Mouse (Mus musculus) ovary, postnatal 10 days (tissue): Measurements from ENCODE around the gene Fam102a.

ENCODE experiments used
- DNase-seq: peaks from one replicate; pipeline ENCODE4 v3.0.0; 2022; ENCODE audit warnings: low spot score

Gene Fam102a

DNA sequence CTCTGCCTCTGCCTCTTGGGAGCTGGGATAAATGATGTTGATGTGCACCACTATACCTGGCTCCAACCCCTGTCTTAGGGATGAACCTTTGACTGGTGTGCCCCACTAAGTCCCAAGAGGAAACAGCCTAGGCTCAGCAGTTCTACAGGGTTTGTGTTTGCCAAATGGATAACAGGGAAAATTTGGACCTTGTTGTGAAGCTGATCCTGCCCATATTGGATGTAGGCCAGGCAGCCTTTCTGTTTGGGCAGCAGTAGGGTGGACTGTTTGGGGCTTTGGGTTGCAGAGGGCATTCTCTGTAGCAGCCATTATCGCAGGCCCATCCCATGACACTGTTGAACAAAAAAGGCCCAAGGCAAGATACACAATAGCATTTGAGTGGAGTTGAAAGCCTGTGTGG is 11.8 kb downstream of the Fam102a start:
- no peak for DNase-seq

DNA sequence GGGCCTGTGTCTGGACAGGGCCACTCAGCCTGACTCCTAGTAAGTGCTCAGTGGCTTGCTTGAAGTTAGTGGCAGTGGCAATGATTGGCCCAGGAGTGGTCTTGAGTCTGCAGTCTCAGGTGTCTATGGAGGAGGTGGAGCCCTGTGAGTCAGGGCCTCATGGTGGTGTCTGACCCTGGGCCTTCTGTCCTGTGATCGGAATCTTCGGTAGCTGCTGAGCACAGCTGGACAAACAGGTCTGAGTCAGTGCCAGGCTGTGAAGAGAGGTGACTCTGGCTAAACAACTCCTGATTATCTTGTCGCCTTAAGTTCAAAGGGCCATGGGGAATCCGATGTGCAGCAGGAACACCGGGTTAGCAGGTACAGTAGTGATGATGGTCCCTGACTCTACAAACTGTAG is 12.2 kb downstream of the Fam102a start:
- no peak for DNase-seq

DNA sequence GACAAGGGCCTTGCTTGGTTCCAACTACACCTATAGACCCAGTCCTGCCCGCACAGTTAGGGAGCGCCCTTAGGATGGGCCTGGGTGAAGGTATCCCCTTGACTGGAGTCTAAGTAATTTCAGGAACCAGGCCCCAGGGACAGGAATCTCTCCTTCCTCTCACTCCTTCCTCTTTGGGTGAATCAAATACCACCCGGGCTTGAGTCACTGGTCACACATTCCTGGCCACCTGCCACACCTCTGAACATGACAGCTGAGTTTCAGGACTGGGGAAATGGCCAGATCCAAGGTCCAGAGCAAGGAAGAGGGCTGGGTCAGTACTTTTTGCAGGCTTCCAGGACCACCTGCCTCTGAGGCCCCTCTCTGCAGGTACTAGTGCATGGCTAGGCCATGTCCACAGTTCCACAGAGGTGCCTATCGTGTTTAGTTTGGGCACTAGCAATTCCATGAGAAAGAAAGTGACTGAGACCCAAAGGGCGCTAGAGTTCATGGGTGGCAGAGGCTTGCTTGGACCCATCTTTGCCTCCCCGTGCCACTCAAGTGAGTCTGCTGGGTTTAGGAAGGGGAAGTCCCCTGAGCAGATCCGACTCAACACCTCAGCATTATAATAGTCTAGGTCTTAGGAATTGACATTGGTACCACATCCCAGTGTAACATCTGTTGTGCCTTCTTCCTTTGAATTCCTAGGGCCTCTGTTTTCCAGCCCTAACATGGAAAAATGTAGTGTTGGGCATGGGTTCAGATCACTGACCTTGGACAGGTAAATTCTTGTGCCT is 13.0 kb downstream of the Fam102a start:
- DNase-seq, result no peak

DNA sequence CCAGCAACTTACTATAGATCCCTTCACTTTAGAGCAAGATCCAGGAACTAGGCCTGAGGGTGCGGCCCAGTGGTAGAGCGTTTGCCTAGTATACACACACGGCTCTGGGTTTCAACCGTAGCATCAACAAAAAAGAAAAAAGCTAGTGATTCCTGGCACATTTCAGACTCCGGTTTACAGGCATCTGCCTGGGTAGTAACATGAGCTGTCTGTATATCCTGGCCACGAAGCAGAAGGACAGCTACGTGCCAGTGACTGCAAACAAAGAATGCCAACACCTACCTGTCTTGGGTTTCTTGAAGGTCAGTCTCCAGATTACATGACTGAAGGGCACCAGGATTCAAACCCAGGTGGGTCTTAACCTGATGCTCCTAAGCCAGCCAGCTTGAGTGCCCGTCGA is 14.0 kb downstream of the Fam102a start:
- no peak for DNase-seq

DNA sequence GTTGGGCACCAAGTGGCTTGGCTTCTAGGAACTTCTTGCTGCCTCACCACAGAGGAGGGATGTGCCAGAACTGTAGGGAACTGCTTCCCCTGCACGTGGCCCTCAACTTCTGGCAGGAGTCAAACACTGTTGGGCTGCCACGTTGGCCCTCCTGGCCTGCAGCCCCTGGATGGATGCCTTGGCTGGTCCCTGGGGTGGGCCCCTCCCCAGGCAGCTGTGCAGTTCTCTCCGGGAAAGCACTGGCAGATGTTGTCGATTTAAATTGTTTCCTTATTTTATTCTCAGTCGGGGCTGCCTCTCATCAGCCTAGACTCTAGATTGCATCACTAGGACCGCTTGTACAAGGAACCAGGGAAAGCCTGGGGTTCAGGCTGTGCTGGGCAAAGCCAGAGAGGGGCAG is 14.6 kb downstream of the Fam102a start:
- DNase-seq, result peak; percentile 48

DNA sequence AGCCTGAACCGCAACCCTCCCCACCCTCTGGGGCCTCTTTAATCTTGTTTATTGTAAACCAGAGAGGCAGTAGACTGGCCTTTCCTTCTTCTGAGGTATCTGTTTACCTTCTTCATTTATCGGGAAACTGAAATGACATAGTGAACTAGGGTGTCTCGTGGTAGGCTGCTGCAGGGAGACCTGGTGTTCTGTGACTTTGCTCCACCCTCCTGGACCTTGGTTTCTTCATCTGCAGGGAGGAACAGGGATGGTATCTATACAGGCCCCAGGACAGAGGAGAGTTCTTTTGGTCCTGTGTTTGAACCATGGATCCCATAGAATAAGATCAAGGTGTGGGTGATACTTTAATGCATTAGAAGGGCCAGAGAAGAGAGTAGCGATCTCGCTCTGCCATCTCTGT is 16.1 kb downstream of the Fam102a start:
- DNase-seq, result no peak

DNA sequence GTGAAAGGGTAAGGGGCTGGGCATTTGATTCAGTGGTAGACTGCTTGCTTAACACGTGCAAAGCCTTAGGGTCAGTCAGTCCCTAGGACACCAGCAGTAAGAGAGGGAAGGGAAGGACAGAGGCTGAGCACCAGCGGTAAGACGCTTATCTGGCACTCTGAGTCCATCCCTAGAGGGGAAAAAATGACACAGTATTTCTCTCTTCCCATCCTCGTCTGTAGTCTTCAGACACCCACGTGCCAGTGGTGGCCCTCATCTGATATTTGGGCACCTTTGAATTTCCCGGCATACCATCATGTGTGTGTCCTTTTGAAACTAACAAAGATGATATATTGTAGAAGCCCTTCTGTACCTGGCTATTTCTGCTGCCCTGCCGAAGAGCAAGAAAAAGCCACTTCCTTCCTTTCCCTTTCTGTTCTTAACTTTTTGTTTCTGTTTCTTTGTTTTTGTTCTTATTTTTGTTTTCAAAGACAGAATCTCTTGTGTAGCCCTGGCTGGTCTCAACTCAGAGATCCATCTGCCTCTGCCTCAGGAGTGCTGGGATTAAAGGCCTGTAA is 18.5 kb downstream of the Fam102a start:
- no peak for DNase-seq

DNA sequence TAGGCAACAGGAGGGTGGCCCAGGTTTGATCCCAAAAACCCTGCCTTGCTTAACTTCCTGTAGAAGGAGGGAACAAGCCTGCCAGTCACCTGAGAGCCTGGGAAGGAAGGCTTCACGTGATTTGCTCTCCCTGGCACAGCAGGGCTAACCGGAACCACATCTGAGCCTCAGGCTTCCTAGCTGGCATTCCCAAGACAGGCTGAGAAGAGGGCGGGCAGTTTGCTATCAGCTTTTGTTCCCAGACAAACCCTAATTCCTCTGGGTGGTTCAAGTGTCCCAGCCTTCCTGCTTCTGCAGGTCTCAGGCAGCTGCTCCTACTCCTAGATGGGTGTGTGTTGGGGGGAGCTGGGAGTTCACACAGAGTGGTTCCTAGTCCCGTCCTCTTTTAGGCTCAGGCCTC is 20.4 kb downstream of the Fam102a start:
- DNase-seq, result no peak

DNA sequence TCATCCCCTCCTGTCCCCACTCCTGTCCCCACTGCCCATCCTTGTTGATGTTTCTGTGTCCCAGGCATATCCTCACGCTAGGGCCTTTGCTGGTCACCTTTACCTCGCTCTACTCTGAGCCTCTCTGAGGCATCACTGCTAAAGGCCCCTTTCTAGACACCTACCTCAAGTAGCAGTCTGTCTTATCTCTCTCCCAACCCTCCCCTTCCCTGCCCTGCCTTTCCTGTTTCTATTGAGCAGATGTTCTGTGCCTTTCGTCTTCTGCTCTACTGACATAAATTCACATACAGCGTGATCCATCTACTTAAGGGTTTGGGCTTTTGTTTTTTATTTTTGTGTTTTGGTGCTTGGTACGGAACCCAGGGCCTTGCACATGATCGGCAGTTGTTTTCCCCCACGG is 20.9 kb downstream of the Fam102a start:
- DNase-seq, result no peak

DNA sequence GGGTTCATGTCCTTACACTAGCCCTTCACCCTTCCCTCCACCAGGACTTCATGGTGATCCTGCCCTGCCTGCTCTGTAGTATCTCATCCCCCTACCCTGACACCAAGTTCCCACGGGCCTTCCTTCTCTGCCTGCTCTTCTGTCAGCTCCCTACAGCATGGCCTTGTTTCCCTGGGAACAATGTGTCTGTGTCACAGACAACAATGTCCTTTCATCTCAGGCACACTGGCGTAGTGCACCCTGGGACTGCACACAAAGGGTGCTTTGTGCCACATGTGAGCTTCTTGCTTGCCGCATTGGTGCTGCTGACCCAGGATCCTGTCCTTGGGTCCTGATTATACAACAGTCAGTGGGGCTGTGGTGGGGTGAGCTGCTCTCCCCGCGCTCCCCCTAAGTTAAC is 24.4 kb downstream of the Fam102a start:
- no peak for DNase-seq

DNA sequence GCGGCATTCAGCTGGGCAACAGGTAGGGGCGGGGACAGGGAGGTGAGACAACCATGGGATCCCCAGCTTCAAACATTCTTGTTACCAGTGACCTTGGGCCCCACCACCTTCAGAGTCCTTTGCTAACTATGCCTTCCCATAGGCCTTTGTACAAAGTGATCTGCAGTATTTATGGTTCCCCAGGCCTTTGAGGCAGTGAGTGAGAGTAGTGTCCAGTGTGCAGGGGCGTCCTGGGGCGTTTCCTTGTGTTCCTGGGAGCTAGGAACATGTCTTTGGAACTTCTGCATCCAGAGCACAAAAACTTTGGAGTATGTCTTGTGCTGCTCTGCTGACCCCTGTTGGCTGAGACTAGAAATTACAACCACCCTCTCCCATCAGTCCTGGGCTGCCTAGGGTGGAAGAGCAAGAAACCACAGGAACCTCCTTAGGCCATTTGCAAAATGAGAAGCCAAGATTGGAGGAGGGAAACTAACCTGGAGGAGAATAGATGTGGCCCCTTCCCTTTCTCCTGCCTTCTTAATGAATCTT is 31.5 kb downstream of the Fam102a start:
- no peak for DNase-seq

DNA sequence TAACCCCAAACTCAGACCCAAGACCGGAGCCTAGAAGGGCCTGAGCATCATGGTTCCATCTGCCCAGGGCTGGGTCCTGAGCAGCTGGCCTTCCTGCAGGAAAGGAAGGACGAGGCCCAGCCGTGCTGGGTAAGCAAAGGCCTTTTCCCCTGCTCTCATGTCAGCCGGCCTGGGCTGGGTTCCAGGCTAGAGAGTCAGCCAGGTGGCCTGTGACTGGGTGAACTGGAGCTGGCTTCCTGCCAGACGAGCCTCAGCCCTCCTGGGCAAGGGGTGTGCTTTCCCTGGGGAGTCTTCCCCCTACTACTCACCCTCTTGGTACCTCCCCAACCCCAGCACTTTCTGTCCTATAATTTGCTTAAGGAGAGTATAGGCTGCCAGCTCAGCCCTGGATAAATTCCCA is 33.0 kb downstream of the Fam102a start:
- DNase-seq, result no peak

DNA sequence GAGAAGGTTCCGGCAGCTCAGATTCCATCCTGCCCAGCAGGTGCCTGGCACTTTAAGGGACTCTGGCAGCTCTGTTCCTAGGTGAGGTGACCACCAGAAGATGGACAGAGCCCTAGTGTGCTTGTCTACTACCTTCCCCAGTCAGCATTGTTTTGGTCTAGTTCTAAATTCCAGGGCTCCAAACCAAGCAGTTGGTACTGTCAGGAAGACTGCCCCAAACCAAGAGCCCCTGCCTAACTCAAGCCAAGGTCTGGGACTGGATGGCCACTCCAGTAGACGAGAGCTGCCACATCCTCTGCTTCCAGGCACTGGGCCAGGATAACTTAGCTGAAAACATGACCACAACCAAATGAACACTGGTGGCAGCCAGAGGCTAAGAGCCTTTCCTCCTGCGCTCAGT is 33.8 kb downstream of the Fam102a start:
- DNase-seq, result no peak

DNA sequence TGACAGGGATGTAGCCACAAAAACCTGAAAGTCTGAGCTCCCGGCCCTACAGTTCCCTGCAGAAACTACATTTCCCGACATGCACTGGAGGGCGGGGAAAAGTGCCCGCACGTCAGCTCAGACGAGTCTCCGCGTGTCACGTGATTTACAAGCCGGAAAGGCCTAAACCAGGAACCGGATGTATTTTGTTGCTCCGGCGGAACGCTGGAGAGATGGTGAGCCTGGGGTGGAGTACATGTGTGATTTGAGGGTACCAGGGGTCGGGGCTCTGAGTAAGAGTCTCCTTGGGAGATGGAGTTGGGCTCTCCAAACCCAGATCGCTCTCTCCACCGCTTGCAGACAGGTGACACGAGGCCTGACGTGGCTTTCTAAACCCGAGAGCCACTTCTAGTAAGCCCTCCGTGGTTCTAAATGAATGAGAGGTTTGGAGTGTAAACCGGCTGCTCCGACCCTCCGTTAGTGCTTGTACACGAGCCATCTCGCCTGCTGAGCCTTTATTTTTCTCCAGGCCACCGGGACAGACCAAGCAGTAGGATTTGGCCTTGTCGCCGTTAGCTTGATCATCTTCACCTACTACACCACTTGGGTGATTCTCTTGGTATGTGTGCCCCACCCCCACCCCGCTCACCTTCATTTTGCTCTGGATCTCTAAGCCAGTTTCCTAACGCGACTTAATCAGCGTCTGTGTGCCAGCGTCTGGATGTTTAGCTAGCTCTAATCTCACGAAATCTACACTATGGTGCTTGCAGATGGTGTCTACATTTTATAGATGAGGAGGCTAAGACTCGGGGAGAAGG is 35.8 kb downstream of the Fam102a start, which contains the start of gene Dpm2:
Gene Dpm2 (plus strand): TSS at position 161 of the 797 bp plus-strand sequence.
- DNase-seq, result peak; percentile 70

DNA sequence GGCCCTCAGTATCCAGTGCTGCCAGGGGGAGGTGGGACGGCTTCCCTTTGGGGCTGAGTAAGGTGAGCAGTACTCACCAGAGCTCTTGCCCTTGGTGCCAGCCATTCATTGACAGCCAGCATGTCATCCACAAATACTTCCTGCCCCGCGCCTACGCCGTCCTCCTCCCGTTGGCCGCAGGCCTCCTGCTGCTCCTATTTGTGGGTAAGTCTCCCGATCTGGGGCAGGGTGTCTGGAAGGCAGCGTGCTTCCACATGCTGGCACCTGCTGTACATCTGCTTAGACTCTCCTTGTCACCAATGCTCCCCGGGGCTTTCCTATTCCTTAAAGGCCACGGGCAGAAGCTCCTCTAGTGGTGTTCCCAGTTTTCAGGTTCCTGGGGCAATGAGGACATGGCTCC is 37.1 kb downstream of the Fam102a start:
- DNase-seq, result no peak

DNA sequence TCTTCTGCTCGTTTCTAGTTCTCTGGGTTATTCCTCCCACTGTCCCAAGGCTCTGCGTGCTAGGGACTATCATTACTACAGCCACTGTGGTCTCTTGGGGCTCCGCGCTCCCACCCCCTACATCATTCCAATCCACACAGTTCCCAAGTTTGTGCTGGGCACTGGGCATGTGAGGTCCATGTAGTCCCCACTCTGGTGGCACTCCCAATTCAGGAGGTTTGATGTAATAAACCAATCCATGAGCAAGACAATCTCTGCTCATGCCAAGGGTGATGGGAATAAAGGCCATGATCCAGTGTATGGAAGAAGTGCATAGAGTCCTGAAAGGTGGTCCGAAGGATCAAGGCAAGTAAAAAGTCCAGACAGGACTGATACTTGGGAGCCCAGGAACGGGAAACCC is 39.4 kb downstream of the Fam102a start, which contains the start of gene Pip5kl1:
Gene Pip5kl1 (plus strand): TSS at position 301 of the 400 bp plus-strand sequence.
- no peak for DNase-seq

DNA sequence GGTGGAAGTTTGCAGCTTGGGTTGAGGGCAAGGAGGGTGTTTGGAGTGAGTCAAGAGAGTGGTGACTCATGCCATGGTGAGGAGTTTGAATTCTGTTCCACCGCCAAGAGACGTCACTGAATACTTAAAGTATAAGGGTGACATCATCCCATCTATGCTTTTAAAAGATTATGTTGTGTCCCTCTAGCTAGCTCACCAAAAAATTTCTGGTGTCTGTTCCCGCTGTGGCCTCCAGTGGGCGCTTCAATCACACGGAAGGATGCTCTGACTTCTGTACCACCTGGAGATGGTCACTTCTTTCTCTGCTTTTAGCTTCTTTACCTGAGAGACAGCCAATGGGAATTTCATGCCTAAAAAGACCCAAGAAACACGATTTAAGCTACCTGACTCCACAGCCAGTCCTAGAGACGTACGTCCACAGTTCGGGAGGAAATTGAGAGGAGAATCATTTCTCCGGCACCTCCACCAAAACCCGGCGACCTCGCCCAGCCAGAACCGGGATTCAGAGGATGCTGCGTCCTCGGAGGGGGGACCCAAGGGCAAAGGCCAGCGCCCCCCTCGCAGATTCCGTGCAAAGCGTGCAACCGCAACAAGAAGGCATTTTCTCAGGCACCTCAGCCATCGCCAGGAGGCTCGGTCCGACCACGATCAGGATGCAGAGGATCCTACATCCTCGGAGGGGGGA is 39.9 kb downstream of the Fam102a start:
- DNase-seq, result no peak

DNA sequence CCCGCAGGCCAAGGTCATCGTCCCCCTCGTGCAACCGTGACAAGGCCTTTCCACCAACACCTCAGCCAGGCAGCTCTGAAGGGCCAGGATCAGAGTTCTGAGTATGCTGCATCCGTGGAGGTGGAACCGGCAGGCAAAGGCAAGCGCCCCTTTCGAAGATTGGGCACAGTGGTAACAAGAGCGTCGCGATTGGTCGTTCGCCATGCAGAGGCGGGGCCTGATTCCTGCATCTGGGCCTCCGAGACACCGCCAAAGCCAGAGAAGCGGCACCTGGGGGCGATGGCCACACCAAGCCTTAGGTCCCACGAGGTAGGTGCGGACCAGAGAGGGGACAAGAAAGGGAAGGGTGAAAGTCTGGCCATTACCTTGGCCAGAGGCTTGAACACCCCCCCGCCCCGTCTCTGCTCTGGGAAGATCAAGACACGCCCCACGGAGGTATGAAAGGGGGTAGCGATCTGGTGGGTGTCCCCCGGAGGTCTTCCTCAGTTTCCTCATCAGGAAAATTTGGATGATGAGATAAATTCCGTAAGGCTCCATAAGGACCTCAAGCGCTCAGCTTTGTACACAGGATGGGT is 40.5 kb downstream of the Fam102a start, which contains the start of gene 9430097D07Rik:
Gene 9430097D07Rik (minus strand): TSS at position 99 of the 575 bp plus-strand sequence.
- DNase-seq, result no peak

DNA sequence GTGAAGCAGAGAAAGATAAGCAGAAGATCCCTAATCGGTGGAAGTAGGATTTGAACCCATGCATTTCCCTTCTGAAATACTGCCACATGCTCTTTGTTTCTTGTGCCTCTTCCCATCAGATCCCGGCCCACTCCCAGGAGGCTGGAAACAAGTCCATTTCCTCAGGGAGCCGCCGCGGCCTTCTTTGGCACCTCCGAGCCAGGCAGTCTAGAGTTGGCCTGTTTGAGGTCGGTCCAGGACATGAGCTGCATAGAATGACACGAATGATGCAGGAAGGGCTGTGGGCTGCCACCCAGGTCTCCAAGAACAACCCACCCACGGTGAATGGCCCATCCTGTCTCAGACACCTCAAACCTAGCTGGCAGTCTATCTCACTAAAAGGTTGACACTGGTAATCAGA is 41.4 kb downstream of the Fam102a start:
- no peak for DNase-seq

DNA sequence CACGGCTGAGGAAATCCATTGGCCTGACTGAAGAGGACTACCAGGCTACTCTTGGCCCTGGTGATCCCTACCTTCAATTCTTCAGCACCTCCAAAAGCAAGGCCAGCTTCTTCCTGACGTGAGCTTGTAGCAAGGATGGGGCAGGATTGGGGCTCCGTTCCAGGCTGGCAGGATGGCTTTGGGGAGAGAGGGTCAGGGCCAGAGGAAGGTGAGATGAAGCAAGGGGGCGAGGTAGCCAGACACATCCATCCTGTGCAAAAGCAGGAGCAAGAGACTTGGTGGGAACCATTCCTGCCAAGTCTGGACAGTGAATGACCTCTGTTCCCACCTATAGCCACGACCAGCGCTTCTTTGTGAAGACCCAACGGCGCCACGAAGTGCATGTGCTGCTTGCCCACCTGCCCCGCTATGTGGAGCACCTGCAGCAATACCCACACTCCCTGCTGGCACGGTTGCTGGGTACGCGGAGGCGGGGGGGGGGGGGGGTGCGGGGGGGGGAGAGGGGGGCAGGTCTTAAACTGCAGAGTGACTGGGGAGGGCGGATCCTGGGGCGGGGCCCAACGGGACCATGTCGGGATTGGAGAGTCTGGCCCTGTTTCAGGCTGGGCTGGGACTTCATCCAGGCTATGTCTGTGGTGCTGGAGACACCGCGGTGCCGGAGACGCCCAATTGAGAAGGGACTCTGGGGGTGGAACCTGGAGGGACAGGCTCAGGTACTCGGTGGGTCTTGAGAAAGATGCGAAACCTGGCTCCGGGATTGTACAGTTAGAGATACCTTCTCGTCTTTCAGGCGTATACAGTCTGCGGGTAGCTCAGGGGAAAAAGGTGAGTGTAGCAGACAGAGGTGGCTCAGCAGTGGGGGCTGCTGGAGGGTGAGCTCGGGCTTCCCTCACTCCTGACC is 43.3 kb downstream of the Fam102a start:
- DNase-seq, result no peak
